Mouse (Mus musculus) megakaryocyte, embryonic 14.5 days (primary cell): ENCODE results near the gene Acpp. TPM values are rescaled to one million over a fixed set of nuclear protein-coding genes. Genes with fewer than 3 reads are reported as not detected.

Source experiments
- H3K27me3 ChIP-seq: replicated peaks from 2 replicates; pipeline ENCODE3; 2012; ENCODE audit warnings: inconsistent platforms
- H3K36me3 ChIP-seq: replicated peaks from 2 replicates; pipeline ENCODE3; 2012; ENCODE audit warnings: low read length, inconsistent platforms, mixed read lengths
- H3K4me1 ChIP-seq: 2 replicates; pipeline ENCODE4 v1.6.1; 2012; ENCODE audit warnings: inconsistent platforms
- H3K4me3 ChIP-seq: replicated peaks from 2 replicates; pipeline ENCODE3; 2012; ENCODE audit warnings: moderate library complexity, mild to moderate bottlenecking, inconsistent platforms
- H3K9me3 ChIP-seq: 2 replicates; pipeline ENCODE4 v1.6.1; 2012; ENCODE audit warnings: inconsistent platforms
- FLI1 ChIP-seq: IDR thresholded peaks from 2 replicates; pipeline ENCODE4 v1.6.1; 2012; ENCODE audit warnings: low read length, inconsistent platforms, mixed read lengths
- GATA1 ChIP-seq: IDR thresholded peaks from 3 replicates; pipeline ENCODE4 v1.6.1; 2012; ENCODE audit warnings: mixed read lengths, low read length, inconsistent platforms, borderline replicate concordance
- polyA plus RNA-seq: library from polyadenylated mRNA; stranded (reverse); fragments of >175 nt; gene quantifications from 2 replicates; pipeline ENCODE4 v1.2.3, GENCODE M21; 2012; ENCODE audit warnings: low replicate concordance; ENCODE audit not compliant: insufficient read depth

Gene Acpp
- polyA plus RNA-seq, 1 experiment = 0.35 TPM

DNA sequence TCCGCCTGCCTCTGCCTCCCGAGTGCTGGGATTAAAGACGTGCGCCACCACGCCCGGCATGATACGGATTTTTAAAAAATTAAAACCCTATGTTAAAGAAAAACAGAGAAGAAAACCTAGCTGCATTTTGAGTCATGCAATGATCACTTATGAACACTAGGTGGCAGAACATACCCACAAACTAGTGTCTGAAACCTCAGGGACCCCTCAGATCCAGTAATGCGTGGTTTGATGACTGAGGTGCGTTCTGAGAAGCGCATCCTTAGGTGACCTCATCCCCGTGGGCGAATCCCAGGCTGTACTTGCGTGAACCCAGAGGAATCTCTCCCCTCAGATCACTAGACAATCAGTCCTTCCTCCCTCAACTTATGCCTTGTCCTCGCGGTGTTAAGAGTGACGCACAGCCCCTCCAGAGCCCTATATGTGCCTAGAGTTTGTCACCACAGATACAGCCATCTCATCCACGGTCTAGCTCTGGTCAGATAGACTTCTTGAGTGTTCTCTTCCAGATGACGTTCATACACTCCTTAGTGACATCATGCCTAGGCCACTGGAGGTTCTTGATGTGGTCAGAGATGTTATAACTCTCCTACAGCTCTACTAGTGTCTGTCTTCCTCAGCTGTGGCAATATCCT lies 59.9 kb downstream of the Acpp start:
- H3K36me3 ChIP-seq = no peaks in the 10 kb centered on the region
- peaks cover 32% of the 10 kb centered on the region for H3K27me3 ChIP-seq
- TF ChIP-seq GATA1 (no peak), FLI1 (no peak)
- H3K4me3 ChIP-seq = no peak overlapping the region
- H3K9me3 ChIP-seq = no peaks in the 10 kb centered on the region
- peaks cover 10% of the 10 kb centered on the region; the same call in 1 of the 2 replicates for H3K4me1 ChIP-seq

DNA sequence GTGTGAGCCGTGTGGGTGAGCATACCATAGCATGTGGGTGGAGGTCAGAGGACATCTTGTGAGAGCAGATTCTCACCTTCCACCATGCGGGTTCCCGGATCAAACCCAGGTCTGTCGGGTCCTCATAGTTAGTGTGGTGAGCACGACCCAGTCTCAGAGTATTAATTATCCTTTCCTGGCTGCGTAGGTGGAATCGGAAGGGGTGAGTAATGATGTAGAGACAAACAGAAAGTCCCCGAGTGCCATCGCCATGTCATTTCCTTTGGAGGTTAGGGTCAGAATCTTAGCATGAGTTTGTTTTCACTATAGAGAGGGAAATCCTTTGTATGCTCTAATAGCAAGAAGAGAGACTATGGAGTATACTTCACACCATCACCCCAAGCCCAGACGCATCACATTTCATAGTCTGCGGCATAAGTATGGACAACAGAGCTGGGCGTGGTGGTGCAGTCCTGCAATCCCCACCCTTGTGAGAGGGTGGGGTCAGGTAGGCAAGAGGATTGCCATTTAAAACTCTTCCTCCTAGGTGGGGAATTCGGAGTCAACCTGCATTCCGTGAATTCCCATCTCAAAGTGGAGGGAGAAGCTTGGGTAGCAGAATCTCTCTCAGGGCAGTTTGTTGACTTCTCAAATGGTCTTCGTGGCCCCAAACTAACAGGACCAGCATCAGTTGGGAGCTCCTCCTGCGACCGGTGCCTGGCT lies 62.3 kb downstream of the Acpp start:
- peaks cover 28% of the 10 kb centered on the region for H3K27me3 ChIP-seq
- 0 out of 2 replicates have a peak, but pooled peaks cover 2% of the 10 kb centered on the region for H3K9me3 ChIP-seq
- TF ChIP-seq GATA1 (no peak), FLI1 (no peak)
- no peak overlapping the region for H3K4me3 ChIP-seq
- no peaks in the 10 kb centered on the region for H3K36me3 ChIP-seq
- H3K4me1 ChIP-seq = peaks cover 6% of the 10 kb centered on the region; the same call in 1 of the 2 replicates

- no peak for TF ChIP-seq GATA1
- TF ChIP-seq FLI1 = no peak
Observed at GRCm38 (mm10) chr9:104272057-104272456, 65.5 kb downstream of the Acpp start.

DNA sequence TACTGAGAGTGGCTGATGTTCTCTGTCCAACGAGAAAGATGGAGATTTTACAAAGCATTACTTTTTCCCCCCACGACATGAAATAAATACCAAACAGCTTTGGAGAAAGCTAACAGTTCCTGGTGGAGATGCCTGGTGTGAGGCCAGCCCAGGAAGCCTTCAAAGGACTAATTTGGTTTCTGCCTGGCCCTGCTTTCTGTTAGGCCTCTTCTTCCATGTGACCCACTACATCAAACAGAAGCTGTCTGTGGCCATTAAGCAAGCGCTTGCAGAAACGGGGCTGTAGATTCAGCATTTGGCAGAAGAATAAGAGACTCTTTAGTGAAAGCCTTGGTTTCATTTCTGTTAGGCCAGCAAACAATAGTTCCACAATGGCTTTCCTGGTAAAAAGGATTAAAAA lies 65.9 kb downstream of the Acpp start:
- Histone ChIP-seq H3K27me3 (peaks cover 17% of the 10 kb centered on the region), H3K36me3 (no peaks in the 10 kb centered on the region), H3K4me3 (no peak overlapping the region), H3K9me3 (0 out of 2 replicates have a peak, but pooled peaks cover 5% of the 10 kb centered on the region), H3K4me1 (peaks cover 9% of the 10 kb centered on the region)
- TF ChIP-seq GATA1 (no peak), FLI1 (no peak)

More at GRCm38 (mm10) chr9:104272057-104272456, 65.5 kb downstream of the Acpp start:
- Histone ChIP-seq H3K9me3 (0 out of 2 replicates have a peak, but pooled peaks cover 5% of the 10 kb centered on the region), H3K4me3 (no peak overlapping the region), H3K4me1 (peaks cover 9% of the 10 kb centered on the region), H3K27me3 (peaks cover 17% of the 10 kb centered on the region), H3K36me3 (no peaks in the 10 kb centered on the region)

- no peak for TF ChIP-seq GATA1
- TF ChIP-seq FLI1 = no peak
- H3K4me3 ChIP-seq = peak overlapping the region; percentile 57
- peaks cover 11% of the 10 kb centered on the region for H3K4me1 ChIP-seq
- H3K36me3 ChIP-seq = no peaks in the 10 kb centered on the region
- 0 out of 2 replicates have a peak, but pooled peaks cover 5% of the 10 kb centered on the region for H3K9me3 ChIP-seq
- H3K27me3 ChIP-seq = peaks cover 9% of the 10 kb centered on the region
Observed at GRCm38 (mm10) chr9:104269944-104270343, 67.6 kb downstream of the Acpp start.

- no peak for TF ChIP-seq GATA1
- no peak for TF ChIP-seq FLI1
- H3K9me3 ChIP-seq = 0 out of 2 replicates have a peak, but pooled peaks cover 5% of the 10 kb centered on the region
- H3K4me1 ChIP-seq = peaks cover 15% of the 10 kb centered on the region
- no peaks in the 10 kb centered on the region for H3K36me3 ChIP-seq
- H3K4me3 ChIP-seq = peak overlapping the region; percentile 77
- peaks cover 6% of the 10 kb centered on the region for H3K27me3 ChIP-seq
Observed at GRCm38 (mm10) chr9:104269349-104269871, 68.1 kb downstream of the Acpp start.

DNA sequence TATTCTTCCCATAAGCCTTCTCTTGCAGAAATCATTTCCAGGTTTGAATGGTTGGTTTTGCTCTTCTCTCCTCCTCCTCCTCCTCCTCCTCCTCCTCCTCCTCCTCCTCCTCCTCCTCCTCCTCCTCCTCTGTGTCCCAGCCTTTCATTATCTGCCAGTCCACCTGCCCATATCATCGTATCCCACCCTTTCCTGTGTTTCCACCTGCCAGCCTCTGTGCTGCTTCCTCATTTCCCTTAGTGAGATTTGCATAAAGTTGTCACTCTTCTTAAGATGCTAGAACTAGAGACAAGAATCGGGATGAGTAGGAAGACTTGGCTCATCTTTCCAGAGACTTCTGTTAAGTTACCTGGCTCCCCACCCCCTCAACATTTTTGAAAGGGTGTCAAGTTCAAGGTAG lies 73.0 kb downstream of the Acpp start:
- H3K27me3 ChIP-seq = no peaks in the 10 kb centered on the region
- H3K4me3 ChIP-seq = no peak overlapping the region
- peaks cover 46% of the 10 kb centered on the region for H3K4me1 ChIP-seq
- TF ChIP-seq FLI1 (no peak), GATA1 (no peak)
- H3K9me3 ChIP-seq = no peaks in the 10 kb centered on the region
- peaks cover 2% of the 10 kb centered on the region for H3K36me3 ChIP-seq

DNA sequence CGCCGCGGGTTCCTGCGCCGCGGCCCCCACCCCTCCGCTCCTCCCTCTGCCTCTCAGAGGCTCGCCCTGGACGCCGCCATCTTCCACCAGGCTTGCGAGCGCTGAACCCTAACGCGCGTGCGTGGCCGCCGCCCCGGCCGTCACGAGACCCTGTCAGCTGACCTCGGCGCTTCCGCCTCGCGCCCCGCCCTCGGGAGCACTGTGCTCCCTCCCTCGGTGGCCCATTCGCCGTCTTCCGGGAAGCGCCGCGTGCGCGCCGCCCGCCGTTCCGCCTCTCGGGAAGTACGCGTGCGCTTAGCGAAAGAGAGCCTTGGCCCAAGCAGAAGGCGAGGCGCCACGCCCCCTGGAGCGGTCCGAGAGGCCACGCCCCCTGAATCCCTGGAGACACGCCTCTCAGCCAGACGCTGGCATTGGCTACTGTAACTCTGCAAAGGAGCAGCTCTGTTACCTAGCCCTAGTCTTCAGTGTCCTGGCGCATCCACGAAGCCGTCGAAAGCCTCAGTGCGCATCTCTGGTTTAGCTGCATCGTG lies 74.7 kb downstream of the Acpp start, which contains the start of gene Dnajc13:
Gene Dnajc13 (minus strand): TSS at position 108 of the 530 bp plus-strand sequence.
- H3K36me3 ChIP-seq = peaks cover 5% of the 10 kb centered on the region
- TF ChIP-seq FLI1 (no peak; the same call in 1 of the 2 replicates), GATA1 (no peak)
- H3K9me3 ChIP-seq = no peaks in the 10 kb centered on the region
- H3K4me1 ChIP-seq = peaks cover 53% of the 10 kb centered on the region
- H3K4me3 ChIP-seq = peak within 1 kb of the TSS; percentile 97
- H3K27me3 ChIP-seq = no peaks in the 10 kb centered on the region

GRCm38 (mm10) chr9:104262016-104262762 lies 75.4 kb downstream of the Acpp start:
- Histone ChIP-seq H3K4me1 (peaks cover 60% of the 10 kb centered on the region), H3K9me3 (no peaks in the 10 kb centered on the region), H3K36me3 (peaks cover 5% of the 10 kb centered on the region), H3K4me3 (peak overlapping the region; percentile 97), H3K27me3 (no peaks in the 10 kb centered on the region)
- no peak for TF ChIP-seq FLI1
- no peak for TF ChIP-seq GATA1
